Mouse (Mus musculus): ENCODE measurements at regions not wholly inside any gene's neighbourhood (a gene's known extent, or its start where the extent isn't known, plus 50 kb on each side); places are given as distances from the start of the nearest gene placed in this dataset.

- no peaks in the 10 kb centered on the region for H3K4me1 ChIP-seq (replicated peaks)
- no peaks in the 10 kb centered on the region for H3K9me3 ChIP-seq
- ATAC-seq (ENCODE audit: insufficient number of reproducible peaks, insufficient read depth, low FRiP score, low TSS enrichment, low read depth) = no peak
- H3K4me2 ChIP-seq = no peak overlapping the region
- H3K36me3 ChIP-seq = no peaks in the 10 kb centered on the region
- H3K4me3 ChIP-seq (replicated peaks) = no peak overlapping the region
- no peak overlapping the region for H3K9ac ChIP-seq (replicated peaks)
- no peak overlapping the region for H3K27ac ChIP-seq
- WGBS = 88% methylated on average over 4 of the region's 4 CpGs
- H3K27me3 ChIP-seq = no peaks in the 10 kb centered on the region; the same call in 1 of the 2 replicates
Observed at GRCm38 (mm10) chr17:51683318-51683717, 149.8 kb downstream of the Satb1 start.

- WGBS = 88% methylated on average over 3 of the region's 3 CpGs
- Histone ChIP-seq H3K36me3 (no peaks in the 10 kb centered on the region), H3K4me1 (replicated peaks) (no peaks in the 10 kb centered on the region), H3K4me3 (replicated peaks) (no peak overlapping the region), H3K27ac (no peak overlapping the region), H3K9me3 (no peaks in the 10 kb centered on the region), H3K9ac (replicated peaks) (no peak overlapping the region), H3K4me2 (no peak overlapping the region), H3K27me3 (no peaks in the 10 kb centered on the region; the same call in 1 of the 2 replicates)
- no peak for ATAC-seq (ENCODE audit: insufficient number of reproducible peaks, insufficient read depth, low FRiP score, low TSS enrichment, low read depth)
Observed at GRCm38 (mm10) chr17:51682368-51682767, 150.7 kb downstream of the Satb1 start.

GRCm38 (mm10) chr17:51677451-51677850, 155.6 kb downstream of the Satb1 start:
- no peak overlapping the region for H3K4me3 ChIP-seq (replicated peaks)
- no peak for ATAC-seq (ENCODE audit: insufficient number of reproducible peaks, insufficient read depth, low FRiP score, low TSS enrichment, low read depth)
- no peaks in the 10 kb centered on the region for H3K36me3 ChIP-seq
- H3K27me3 ChIP-seq = no peaks in the 10 kb centered on the region; the same call in 1 of the 2 replicates
- H3K9ac ChIP-seq (replicated peaks) = no peak overlapping the region
- 90% methylated on average over 8 of the region's 8 CpGs for WGBS
- H3K9me3 ChIP-seq = no peaks in the 10 kb centered on the region
- no peak overlapping the region for H3K4me2 ChIP-seq
- H3K27ac ChIP-seq = no peak overlapping the region
- no peaks in the 10 kb centered on the region for H3K4me1 ChIP-seq (replicated peaks)

DNA sequence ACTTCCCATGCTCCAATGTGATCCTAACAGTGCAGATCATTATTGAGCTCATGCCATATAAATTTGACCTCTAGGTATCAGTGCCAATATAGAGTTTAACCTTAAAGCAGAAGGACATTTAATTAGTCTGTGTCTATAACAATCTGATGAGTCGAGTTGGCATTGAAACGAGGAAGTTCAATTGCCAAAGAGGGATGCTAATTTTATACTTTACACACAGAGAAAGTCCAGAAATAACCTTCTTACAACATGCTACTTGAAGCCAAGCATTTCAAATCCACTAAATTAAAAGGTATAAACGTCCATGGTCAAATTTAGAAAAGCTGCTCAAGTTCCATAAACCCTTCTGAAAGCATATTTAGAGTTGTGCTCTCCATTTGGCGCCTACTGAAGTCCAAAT, 174.7 kb downstream of the Satb1 start:
- Histone ChIP-seq H3K27ac (no peak overlapping the region), H3K9me3 (no peaks in the 10 kb centered on the region), H3K4me1 (replicated peaks) (no peaks in the 10 kb centered on the region), H3K4me2 (no peak overlapping the region), H3K36me3 (no peaks in the 10 kb centered on the region), H3K4me3 (replicated peaks) (no peak overlapping the region), H3K27me3 (no peaks in the 10 kb centered on the region), H3K9ac (replicated peaks) (no peak overlapping the region)
- no peak for ATAC-seq (ENCODE audit: insufficient number of reproducible peaks, insufficient read depth, low FRiP score, low TSS enrichment, low read depth)
- 76% methylated on average over 4 of the region's 4 CpGs for WGBS

GRCm38 (mm10) chr17:51653881-51654280, 179.2 kb downstream of the Satb1 start:
- no peak overlapping the region for H3K4me3 ChIP-seq (replicated peaks)
- no peaks in the 10 kb centered on the region for H3K9me3 ChIP-seq
- no peaks in the 10 kb centered on the region for H3K36me3 ChIP-seq
- no peaks in the 10 kb centered on the region for H3K27me3 ChIP-seq
- H3K4me1 ChIP-seq (replicated peaks) = no peaks in the 10 kb centered on the region
- H3K9ac ChIP-seq (replicated peaks) = no peak overlapping the region
- ATAC-seq (ENCODE audit: insufficient number of reproducible peaks, insufficient read depth, low FRiP score, low TSS enrichment, low read depth) = no peak
- WGBS = 79% methylated on average over 3 of the region's 3 CpGs
- H3K4me2 ChIP-seq = no peak overlapping the region
- H3K27ac ChIP-seq = no peak overlapping the region

DNA sequence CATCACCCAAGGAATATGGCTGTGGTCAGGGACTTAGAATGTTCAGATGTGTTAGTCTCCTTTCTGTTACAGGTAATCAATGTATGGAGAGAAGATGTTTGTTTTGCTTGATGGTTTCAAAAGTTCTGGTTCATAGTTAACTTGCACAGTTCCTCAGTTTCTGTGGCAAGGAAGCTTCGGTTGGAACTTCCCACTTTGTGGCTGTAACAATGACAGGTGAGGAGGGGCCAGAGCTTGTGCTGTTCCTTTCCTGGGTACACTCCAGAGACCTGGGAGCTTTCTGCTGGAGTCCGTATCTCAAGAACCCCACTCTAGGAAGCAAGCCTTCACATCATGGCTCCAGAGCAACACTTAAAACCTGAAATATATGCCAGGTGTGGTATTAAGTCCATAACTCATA, 181.2 kb downstream of the Satb1 start:
- no peaks in the 10 kb centered on the region for H3K4me1 ChIP-seq (replicated peaks)
- no peak overlapping the region for H3K27ac ChIP-seq
- WGBS = 74% methylated on average over 2 of the region's 2 CpGs
- no peaks in the 10 kb centered on the region for H3K36me3 ChIP-seq
- H3K9ac ChIP-seq (replicated peaks) = no peak overlapping the region
- H3K9me3 ChIP-seq = no peaks in the 10 kb centered on the region
- no peak for ATAC-seq (ENCODE audit: insufficient number of reproducible peaks, insufficient read depth, low FRiP score, low TSS enrichment, low read depth)
- no peaks in the 10 kb centered on the region for H3K27me3 ChIP-seq
- no peak overlapping the region for H3K4me2 ChIP-seq
- H3K4me3 ChIP-seq (replicated peaks) = no peak overlapping the region

- no peak overlapping the region for H3K4me3 ChIP-seq (replicated peaks)
- H3K4me1 ChIP-seq (replicated peaks) = peaks cover 3% of the 10 kb centered on the region; the same call in 1 of the 2 replicates
- H3K36me3 ChIP-seq = no peaks in the 10 kb centered on the region
- H3K27me3 ChIP-seq = no peaks in the 10 kb centered on the region
- H3K27ac ChIP-seq = no peak overlapping the region
- 76% methylated on average over 12 of the region's 12 CpGs for WGBS
- no peaks in the 10 kb centered on the region for H3K9me3 ChIP-seq
- H3K9ac ChIP-seq (replicated peaks) = no peak overlapping the region
- no peak for ATAC-seq (ENCODE audit: insufficient number of reproducible peaks, insufficient read depth, low FRiP score, low TSS enrichment, low read depth)
- no peak overlapping the region for H3K4me2 ChIP-seq
Observed at GRCm38 (mm10) chr17:51649213-51649815, 183.8 kb downstream of the Satb1 start.

DNA sequence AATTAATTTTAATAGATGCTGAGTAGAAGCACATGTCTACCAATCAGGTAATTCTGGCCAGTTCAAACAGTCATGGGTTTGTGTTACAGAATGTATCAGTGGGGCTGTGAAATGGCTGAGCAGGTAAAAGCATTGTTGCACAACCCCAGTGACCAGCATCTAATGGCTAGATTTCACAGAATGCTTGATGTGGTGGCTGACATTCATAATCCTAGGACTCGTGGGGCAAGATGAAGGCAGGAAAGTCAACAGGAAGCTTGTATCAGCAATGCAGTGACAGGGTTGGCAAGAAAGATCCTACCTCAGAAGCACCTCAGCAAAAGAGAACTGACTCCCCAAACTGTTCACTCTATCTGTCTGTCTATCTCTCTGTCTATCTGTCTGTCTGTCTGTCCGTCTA, 186.7 kb downstream of the Satb1 start:
- Histone ChIP-seq H3K36me3 (no peaks in the 10 kb centered on the region), H3K27ac (no peak overlapping the region), H3K4me2 (no peak overlapping the region), H3K9ac (replicated peaks) (no peak overlapping the region), H3K9me3 (no peaks in the 10 kb centered on the region), H3K4me1 (replicated peaks) (peaks cover 3% of the 10 kb centered on the region; the same call in 1 of the 2 replicates), H3K27me3 (no peaks in the 10 kb centered on the region), H3K4me3 (replicated peaks) (no peak overlapping the region)
- no peak for ATAC-seq (ENCODE audit: insufficient number of reproducible peaks, insufficient read depth, low FRiP score, low TSS enrichment, low read depth)
- WGBS = 76% methylated on average over 2 of the region's 2 CpGs

DNA sequence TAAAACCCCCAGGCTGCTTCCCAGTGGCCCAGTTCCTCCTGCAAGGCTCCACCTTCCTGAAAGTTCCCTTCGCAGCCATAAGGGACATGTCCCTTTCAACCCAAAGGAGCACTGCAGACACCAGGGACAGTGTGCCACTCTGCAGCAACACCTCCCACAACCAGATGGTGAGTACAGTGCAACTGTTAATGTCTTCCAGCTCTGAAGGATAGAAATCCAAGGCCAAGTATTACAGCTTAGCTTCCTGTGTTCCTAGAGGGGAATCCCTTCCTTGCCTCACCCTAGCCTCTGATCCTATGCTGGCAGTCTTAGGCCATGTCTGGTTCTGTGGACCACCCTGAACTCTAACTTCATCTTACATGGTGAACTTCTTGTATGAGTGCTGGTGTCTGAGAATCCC, 187.2 kb downstream of the Satb1 start:
- ATAC-seq (ENCODE audit: insufficient number of reproducible peaks, insufficient read depth, low FRiP score, low TSS enrichment, low read depth) = no peak
- Histone ChIP-seq H3K36me3 (no peaks in the 10 kb centered on the region), H3K4me2 (no peak overlapping the region), H3K27me3 (no peaks in the 10 kb centered on the region), H3K27ac (no peak overlapping the region), H3K4me3 (replicated peaks) (no peak overlapping the region), H3K4me1 (replicated peaks) (peaks cover 3% of the 10 kb centered on the region; the same call in 1 of the 2 replicates), H3K9me3 (no peaks in the 10 kb centered on the region), H3K9ac (replicated peaks) (no peak overlapping the region)
- 24% methylated on average over 1 of the region's 1 CpGs for WGBS

- Histone ChIP-seq H3K4me3 (replicated peaks) (no peak overlapping the region), H3K36me3 (no peaks in the 10 kb centered on the region), H3K9me3 (no peaks in the 10 kb centered on the region), H3K27me3 (no peaks in the 10 kb centered on the region), H3K4me2 (no peak overlapping the region), H3K27ac (no peak overlapping the region), H3K9ac (replicated peaks) (no peak overlapping the region), H3K4me1 (replicated peaks) (peaks cover 3% of the 10 kb centered on the region; the same call in 1 of the 2 replicates)
- WGBS = 48% methylated on average over 2 of the region's 2 CpGs
- no peak for ATAC-seq (ENCODE audit: insufficient number of reproducible peaks, insufficient read depth, low FRiP score, low TSS enrichment, low read depth)
Observed at GRCm38 (mm10) chr17:51642682-51643081, 190.4 kb downstream of the Satb1 start.

GRCm38 (mm10) chr17:51635913-51636312, 197.2 kb downstream of the Satb1 start:
- H3K4me2 ChIP-seq = no peak overlapping the region
- 83% methylated on average over 4 of the region's 4 CpGs for WGBS
- H3K4me1 ChIP-seq (replicated peaks) = no peaks in the 10 kb centered on the region
- H3K36me3 ChIP-seq = no peaks in the 10 kb centered on the region
- ATAC-seq (ENCODE audit: insufficient number of reproducible peaks, insufficient read depth, low FRiP score, low TSS enrichment, low read depth) = no peak
- no peaks in the 10 kb centered on the region for H3K27me3 ChIP-seq
- H3K9me3 ChIP-seq = no peaks in the 10 kb centered on the region
- no peak overlapping the region for H3K9ac ChIP-seq (replicated peaks)
- no peak overlapping the region for H3K4me3 ChIP-seq (replicated peaks)
- H3K27ac ChIP-seq = no peak overlapping the region

DNA sequence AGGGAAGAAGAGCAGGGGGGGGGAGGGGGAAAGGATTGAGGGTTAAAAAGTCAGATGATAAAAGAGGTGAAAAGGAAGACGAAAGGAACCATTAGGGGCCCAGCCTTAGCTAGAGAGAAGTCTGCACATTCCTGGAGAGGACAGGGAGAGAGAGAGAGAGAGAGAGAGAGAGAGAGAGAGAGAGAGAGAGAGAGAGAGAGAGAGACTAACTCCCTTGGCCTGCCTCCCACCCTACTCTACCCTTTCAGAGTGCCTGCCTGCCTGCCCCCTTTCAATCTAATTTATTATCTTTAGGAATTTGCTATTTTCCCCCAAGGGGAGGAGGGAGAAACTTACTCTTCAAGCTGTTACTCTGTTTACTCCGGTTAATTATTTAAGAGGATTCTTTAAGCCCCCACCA, 201.5 kb downstream of the Satb1 start:
- WGBS = 43% methylated on average over 2 of the region's 2 CpGs
- no peaks in the 10 kb centered on the region for H3K36me3 ChIP-seq
- H3K9ac ChIP-seq (replicated peaks) = no peak overlapping the region
- no peak overlapping the region for H3K4me2 ChIP-seq
- H3K27me3 ChIP-seq = no peaks in the 10 kb centered on the region
- H3K9me3 ChIP-seq = no peaks in the 10 kb centered on the region
- H3K4me1 ChIP-seq (replicated peaks) = no peaks in the 10 kb centered on the region
- H3K4me3 ChIP-seq (replicated peaks) = no peak overlapping the region
- no peak for ATAC-seq (ENCODE audit: insufficient number of reproducible peaks, insufficient read depth, low FRiP score, low TSS enrichment, low read depth)
- H3K27ac ChIP-seq = no peak overlapping the region
